Mouse (Mus musculus) c-Kit-positive CD71-negative TER-119-negative erythroid progenitor cells, embryonic 14.5 days (primary cell): Measurements from ENCODE around the gene Xpnpep1.

Source experiments
- DNase-seq: peaks from one replicate; pipeline ENCODE4 v3.0.0-alpha.2; 2013; ENCODE audit warnings: low read depth

Gene Xpnpep1

GRCm38 (mm10) chr19:53064972-53065361 is 25.0 kb upstream of the Xpnpep1 start:
- no peak for DNase-seq

DNA sequence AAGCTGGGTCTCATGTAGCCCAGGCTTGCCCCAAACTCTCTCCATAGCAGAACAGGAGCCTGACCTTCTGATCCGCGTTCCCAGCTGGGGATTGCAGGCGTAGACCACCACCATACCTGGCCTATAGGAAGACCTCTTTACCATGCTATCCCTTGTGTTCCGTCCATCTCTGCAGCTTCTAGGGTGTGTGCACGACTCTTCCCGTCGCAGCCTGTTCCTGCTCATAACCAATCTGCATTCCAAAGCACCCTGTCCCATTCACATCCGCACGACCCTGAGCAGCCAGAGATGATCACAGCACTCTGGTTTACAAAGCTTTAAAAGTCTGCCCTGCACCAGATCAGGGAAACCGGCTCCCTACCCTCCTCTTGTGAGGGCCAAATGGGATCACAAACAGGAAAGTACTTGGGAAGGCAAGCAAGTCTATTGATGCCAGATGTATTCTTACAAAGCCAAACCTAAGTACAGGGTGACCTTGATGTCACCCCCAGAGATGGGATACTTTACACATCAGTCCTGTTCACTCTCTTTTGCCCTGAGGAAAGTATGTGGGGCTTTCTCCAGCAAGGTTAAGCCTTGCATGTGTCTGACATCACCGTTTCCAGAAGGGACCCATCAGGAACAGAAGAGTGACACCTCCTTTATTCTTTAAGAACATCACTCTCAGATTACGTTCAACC is 24.4 kb upstream of the Xpnpep1 start:
- no peak for DNase-seq

GRCm38 (mm10) chr19:53062046-53062445 is 22.0 kb upstream of the Xpnpep1 start:
- no peak for DNase-seq

- no peak for DNase-seq
Observed at GRCm38 (mm10) chr19:53059344-53060111, 19.5 kb upstream of the Xpnpep1 start.

DNA sequence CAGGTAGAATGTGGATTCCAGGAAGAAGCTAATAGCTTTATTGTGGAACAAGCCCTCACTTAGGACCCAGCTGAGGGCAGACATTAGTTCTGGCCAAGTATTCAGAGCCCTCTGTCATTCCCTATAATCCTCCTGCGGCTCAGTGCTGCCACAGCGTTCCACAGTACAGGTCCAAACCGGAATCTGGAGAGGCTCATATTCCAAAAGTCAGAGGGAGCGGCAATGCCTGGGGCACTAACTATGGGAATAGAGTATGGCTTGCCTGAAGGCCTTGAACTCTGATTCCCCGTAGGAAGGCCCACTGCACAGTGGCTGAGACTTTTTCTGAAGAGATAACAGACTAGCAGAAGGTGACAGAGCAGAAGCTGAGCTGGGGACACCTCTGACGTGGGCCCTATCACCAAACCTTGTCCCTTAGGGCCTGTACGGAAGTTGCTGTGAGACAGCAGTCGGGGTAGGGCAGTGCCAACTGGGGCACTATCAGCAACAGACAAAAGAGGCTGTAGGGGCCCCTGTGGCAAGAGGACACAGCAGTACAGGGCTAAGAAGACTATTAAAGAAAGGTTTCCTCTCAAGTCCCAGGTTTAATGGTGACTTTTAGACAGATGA is 18.8 kb upstream of the Xpnpep1 start:
- no peak for DNase-seq

DNA sequence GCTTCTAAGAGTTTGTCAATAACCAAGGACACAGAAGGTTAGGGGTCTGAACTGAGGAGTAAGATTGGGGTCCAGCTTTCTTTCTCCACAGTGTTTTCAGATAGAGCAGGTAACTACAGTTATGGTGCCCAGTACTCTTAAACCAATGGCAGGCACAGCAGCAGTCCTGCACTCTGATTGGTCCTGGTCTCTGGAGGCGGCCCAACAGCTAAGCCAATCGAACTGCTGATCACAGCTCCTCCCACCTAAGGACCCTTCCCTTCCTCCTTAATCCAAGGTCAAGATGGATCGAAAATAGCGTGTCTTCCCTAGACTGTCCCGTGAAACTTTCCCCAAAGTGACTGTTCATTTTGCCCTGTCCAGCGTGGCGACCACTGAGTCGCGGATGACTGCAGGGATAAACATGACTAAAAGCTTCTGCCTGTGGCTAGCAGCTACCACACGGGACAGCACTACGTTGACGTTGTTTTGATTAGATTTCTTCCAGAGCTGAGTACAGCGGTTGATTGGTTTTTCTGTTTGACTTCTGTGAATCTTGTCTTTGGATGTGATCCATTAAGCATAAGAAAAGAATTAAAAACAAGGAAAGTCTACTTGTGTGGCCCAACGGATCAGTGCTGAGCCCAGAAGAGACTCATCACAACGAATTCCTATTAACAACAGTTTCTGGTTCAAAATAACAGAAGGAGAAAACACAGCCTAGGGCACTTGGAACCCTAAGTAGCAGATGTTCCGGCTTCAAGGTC is 18.1 kb upstream of the Xpnpep1 start:
- DNase-seq: no peak

DNA sequence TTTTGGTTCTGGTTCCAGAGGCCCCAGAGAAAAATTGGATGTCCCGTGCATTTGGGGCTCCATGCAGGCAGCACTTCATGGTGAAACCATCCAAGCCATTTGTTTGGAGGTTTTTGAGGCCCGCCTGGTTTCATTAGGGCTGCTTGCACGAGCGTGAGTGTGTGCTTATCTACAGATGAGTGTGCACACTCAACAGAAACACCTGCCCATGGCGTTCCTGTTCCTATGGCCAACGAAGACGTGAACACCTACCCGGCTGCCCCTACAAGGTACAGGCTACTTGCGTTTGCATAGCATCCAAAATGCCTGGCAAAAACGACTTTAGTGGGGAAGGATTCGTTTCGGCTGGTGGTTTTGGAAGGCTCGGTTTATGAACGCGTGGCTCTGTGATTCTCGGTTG is 13.3 kb upstream of the Xpnpep1 start:
- no peak for DNase-seq

GRCm38 (mm10) chr19:53052031-53052670 is 12.1 kb upstream of the Xpnpep1 start:
- DNase-seq: no peak

DNA sequence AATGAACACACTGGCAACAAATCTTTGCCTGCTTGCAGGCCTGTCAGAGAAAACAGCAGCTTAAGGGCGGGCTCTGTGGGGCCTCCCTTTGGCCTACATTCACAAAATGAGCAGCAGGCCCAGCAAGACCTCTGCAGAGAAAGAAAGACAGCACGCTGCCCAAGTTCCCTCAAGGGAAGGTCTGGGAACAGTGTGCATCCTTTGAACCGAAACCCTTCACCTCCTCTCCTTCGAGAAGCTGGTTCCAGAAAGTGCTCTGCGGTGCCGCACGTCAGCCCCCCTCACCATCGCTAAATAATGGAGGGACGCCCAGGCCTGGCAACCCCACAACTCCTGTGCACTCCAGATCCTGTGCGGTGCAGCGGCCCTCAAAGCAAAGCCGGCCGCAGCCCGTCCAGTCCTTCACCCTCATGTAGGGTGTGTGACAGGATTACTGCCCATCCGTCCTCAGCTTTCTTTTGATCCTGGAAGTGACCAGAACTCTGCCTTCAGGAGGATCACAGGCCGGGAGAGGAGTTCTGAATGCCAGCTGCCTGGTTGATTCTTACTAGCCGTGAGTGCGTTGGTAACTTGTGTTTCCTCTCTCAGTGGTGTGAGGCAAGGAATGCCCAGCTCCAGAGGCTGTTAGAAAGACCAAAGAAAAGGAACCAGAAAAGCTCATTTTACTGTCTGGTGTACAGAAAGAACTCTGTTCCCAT is 11.4 kb upstream of the Xpnpep1 start:
- DNase-seq: no peak

DNA sequence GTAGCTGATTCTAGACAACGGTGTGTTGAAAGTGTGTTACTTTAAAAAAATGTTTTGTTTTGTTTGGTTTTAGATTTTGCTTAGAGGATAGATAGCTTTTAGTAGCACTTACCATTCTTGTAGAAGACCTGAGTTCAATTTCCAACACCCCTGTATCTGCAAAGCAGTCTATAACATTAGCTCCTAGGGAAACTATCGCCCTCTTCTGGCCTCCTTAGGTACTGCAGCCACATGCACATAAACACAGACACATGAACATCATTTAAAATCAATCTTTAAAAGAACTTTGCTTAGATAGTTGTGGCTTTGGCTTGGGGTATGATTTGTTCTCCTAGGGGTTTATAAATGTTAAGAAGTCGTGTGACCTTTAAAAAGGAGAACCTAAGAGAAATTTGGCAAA is 10.1 kb upstream of the Xpnpep1 start:
- no peak for DNase-seq

GRCm38 (mm10) chr19:53047208-53047607 is 7.2 kb upstream of the Xpnpep1 start:
- no peak for DNase-seq

DNA sequence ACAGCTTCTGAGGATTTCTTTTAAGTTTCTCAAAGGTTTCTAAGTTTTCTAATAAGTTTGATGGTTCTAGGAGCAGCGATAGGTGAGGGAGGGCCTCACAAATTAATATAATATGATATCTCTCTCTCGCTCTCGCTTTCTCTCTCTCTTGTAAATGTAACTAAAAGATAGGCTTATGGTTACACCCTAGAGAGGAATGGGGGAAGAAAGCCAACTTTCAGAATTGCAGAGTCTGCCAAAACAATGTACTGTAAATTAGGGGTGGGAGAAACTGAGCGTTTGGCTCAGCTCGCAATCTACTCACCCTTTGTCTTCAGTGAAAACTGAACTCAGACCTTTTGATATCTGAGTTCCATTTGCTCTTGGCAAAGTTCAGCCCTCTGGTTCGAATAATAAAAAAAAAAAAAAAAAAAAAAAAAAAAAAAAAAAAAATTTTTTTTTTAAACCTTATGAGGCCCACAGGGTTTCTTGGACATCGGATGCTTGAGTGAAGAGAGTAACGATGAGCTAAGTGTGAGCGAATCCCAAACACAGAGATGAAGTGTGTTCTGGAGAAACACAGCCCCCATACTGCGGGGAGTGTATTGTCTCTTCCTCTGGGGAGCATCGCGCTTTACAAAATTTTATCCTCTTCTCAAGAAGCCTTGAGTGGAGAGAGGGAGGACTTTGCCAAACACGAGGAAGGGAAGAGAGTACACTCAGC is 3.6 kb upstream of the Xpnpep1 start:
- no peak for DNase-seq

DNA sequence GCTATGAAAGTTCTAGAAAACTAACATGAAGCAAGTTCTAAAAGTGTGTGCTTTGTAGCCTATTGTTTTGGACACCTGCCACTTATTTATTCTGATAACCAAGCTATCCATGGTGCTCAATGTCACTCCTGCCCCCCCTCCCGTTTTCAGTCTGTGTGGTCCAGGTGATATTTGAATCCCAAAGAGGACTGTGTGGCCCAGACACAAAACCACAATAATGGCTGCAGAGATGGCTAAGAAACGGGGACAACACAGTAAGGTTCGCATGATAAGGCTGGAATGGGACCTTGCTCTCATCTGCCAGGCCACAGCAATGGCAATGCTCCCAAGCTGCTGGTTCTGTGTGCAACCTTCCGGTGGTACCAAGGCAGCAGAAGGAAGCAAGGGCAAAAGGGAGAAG is 1.6 kb upstream of the Xpnpep1 start:
- DNase-seq: no peak

GRCm38 (mm10) chr19:53041133-53041510 is 1.1 kb upstream of the Xpnpep1 start:
- DNase-seq: no peak

DNA sequence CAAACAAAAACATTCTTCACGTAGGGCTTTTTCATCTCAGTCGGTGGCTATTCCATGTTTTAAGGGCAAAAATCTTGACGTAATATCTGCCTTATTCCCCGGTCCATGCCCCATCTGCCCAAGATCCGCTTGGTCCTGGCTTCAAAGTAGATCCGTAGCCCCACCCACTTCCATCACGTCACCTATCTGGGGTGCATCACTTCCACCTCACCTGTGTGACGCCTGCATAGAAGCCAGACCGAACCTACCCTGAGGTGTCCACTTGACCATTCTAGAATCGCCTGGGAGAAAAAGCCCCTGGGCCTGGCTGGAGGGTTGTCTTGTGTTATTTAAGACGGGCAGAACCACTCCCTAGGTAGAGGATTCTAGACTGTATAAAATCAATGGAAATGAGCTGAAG is 924 bp downstream of the Xpnpep1 start:
- no peak for DNase-seq

- peak; percentile 93 for DNase-seq
Observed at GRCm38 (mm10) chr19:53038435-53038938, 1.5 kb downstream of the Xpnpep1 start.

GRCm38 (mm10) chr19:53037925-53038419 is 2.0 kb downstream of the Xpnpep1 start:
- DNase-seq: no peak

DNA sequence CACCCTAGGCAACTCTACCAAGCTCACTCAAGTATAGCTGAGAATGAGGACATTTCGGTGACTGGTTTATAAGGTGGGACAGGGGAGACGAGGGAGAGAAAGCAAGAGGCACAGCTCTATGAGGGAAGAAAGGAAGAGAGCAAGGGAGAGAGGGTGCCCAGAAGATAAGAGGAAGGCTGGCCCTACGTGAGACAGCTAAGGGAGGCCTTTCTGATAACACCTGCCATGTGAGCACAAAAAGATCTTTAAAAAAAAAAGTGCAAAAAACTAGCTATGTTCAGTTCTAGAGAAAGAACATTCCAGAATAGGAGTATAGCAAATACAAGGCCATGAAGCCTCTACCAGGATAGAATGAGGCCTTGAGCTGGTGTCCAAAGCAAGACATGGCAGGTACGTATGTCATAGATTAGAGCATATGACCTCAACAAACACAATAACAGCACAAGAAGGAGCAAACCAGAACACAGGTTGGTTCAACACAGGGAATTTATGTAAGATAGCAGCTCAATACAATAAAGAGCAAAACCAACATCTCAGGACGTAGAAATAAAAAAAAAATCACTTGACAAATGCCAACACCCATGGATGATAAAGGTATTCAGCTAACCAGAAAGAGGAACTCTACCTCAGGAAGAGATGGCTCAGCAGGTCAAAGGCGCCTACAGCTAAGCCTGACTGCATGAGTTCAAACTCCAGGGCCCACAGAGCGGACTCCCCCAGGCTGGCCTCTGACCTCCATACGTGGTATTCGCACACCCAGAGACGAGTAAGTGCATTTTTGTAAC is 6.7 kb downstream of the Xpnpep1 start:
- no peak for DNase-seq

- DNase-seq: no peak
Observed at GRCm38 (mm10) chr19:53032647-53033046, 7.4 kb downstream of the Xpnpep1 start.

GRCm38 (mm10) chr19:53031957-53032371 is 8.1 kb downstream of the Xpnpep1 start:
- no peak for DNase-seq
